Mouse (Mus musculus) cerebellum, postnatal 10 days (tissue): Measurements from ENCODE around the gene Gm44596.
"Not testable (repeated sequence)": the region's sequence is repeated elsewhere in the genome, so short reads cannot be mapped to it uniquely, and the experiment has no call there.

Source experiments
- DNase-seq, 2 experiments: peaks; one replicate each; pipeline ENCODE4 v3.0.0; 2021; ENCODE audit warnings: mixed read lengths in 2 of 2

The Gm44596 gene

DNA sequence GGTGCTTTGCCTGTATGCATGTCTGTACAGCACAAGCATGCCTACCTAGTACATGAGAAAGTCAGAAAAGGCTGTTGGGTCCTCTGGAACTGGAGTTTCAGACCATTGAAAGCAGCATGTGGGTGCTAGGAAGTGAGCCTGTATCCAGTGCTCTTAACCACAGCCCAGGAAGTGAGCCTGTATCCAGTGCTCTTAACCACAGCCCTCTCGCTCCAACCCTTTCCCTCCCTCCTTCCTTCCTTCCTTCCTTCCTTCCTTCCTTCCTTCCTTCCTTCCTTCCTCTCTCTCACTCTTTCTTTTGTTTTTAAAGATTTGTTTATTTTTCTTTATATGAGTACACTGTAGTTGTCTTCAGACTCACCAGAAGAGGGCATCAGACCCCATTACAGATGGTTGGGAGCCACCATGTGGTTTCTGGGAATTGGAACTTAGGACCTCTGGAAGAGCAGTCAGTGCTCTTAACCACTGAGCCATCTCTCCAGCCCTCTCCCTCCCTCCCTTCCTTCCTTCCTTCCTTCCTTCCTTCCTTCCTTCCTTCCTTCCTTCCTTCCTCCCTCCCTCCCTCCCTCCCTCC is 5.4 kb downstream of the Gm44596 start:
- not testable (repeated sequence) for DNase-seq

DNA sequence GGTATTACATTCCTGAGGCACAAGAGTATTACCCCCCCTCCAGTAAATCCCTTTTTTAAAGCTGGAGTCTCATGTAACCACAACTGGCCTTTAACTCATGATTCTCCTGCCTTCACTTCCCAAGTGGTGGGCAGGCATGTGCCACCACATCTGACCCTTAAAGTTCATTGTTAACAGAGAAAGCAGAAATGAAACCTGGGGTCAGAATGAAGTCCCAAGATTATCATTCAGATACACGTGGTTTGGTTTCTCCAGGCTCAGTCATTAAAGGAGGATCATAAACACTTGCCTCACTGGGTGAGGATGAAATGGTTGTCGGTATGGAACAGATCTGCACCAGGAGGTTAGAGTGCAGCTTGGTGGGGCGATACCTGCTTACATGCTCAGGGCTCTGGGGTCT is 6.0 kb downstream of the Gm44596 start:
- DNase-seq, result no peak

DNA sequence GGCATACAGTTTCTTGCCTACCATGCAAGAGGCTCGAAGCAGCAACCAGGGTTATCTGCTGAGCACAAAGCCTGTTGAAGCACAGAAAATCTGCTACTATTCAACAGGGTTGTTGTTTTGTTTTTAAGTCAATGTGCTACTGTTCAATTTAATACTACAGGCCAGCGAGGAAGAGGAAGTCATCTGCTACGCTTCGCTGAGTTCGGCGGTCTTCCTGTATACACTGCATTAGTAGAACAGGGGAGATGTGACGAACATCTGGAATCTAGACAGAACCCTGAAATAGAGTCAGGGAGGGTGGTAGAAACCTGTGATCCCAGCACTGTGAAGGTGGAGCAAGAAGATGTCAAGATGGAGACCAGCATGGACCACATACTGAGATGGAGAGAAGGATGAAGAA is 8.4 kb downstream of the Gm44596 start:
- DNase-seq, result no peak

DNA sequence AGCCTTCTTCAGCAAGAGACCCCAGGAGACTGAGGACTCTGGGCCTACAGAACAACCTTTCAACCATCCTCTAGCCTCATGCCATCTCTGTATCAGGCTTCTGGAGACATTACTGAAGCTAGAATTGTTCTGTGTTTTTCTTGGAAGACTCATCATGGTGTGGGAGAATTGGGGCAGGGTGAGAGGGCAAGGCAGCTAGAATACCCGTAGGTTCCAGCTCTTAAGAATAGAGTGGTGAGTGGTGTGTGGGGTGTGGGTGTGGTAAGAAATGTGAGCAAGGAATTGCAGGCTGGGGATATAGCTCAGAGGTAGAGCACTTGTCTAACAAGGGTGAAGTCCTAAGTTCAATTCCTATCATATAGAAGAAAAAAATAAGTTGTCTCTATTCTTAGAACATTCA is 9.7 kb downstream of the Gm44596 start:
- no peak for DNase-seq

GRCm38 (mm10) chr6:128389185-128389584 is 13.9 kb downstream of the Gm44596 start:
- no peak for DNase-seq

GRCm38 (mm10) chr6:128390683-128391082 is 15.4 kb downstream of the Gm44596 start:
- DNase-seq, result no peak

DNA sequence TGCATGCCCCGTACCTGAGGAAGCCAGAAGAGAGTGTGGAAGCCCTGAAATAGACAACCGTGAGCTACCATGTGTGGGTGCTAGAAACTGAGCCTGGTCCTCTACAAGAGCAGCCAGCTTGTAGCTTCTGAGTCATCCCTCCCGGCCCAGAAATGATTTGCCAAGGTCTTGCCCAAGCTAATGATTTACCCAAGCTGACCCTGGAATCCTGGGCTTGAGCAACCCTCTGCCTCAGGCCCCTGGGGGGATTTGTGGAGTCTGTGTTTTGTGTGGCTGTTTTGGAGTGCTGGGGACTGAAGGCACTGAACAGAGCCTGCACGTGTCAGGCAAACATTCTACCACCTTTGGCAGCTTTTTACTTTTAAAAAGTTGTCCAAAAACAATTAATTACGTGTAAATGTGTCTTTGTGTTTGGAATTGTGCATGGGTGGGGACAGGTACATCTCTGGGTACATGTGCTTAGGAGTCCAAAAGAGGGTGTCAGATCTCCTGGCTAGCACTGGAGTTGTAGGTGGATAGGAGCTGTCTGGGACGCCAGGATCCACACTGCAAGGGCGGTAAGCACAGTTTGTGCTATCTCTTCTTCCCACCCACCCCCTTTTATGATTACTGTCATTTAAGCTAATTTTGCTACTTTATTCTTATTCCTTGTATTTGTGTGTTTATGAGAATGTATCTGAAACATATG is 22.4 kb downstream of the Gm44596 start:
- no peak for DNase-seq

GRCm38 (mm10) chr6:128398996-128399395 is 23.7 kb downstream of the Gm44596 start, which contains the start of gene Nrip2:
Gene Nrip2, plus strand, starts transcription at chr6:128399296.
- DNase-seq, result no peak

GRCm38 (mm10) chr6:128399421-128400185 is 24.3 kb downstream of the Gm44596 start:
- DNase-seq, result peak; percentile 77 to 82

GRCm38 (mm10) chr6:128404708-128405107 is 29.4 kb downstream of the Gm44596 start:
- peak; percentile 32 to 35 for DNase-seq

DNA sequence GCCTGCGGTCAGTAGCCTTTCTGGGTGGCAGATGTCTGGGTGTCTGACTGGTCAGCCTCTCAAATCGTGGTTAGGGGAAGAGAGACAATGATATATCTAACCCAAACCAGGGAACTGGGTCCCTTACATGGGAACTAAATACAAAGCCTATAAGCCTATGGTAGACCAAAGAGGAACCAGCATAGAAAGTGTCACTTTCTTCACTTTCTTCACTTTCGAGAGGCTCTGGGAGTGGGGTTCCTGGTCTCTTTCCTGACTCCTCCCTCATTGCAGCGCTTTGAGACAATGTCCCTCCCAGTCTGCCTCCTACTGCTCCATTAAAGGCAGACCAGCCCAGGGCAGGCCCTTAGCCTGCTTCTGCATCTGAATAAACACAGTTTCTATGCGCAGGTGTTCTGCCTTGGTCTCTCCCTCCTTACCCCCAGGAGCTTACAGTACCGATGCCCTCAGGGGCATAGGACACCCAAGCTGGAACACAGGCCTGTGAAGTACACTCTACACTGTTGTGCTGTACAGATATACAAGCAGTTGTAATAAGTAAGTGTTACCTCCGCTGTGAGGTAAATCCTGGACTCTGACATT is 33.3 kb downstream of the Gm44596 start:
- DNase-seq, result no peak

GRCm38 (mm10) chr6:128410305-128410704 is 35.0 kb downstream of the Gm44596 start:
- DNase-seq, result no peak

- peak; percentile 87 to 92 for DNase-seq
Observed at GRCm38 (mm10) chr6:128411115-128411514, 35.8 kb downstream of the Gm44596 start.

DNA sequence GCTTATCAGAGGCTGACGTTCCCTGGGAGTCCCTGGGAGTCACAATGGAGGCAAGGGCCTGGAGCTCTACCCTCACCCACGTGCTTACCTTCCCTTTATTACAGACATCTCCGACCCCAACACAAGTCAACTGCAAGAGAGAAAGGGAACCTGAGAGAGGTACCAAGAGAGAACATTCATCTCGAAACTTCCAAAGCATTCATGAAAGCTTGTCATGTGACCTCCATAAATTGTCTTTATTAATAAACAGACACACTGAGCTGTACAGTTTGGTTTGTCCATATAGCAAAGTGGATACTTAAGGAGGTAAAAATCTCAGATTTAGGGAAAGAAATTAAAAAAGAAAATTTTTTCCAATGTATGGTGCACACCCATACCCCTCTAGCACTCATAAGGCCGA is 40.9 kb downstream of the Gm44596 start:
- no peak for DNase-seq

GRCm38 (mm10) chr6:128418076-128418475 is 42.8 kb downstream of the Gm44596 start:
- DNase-seq, result no peak

- no peak for DNase-seq
Observed at GRCm38 (mm10) chr6:128421036-128421435, 45.7 kb downstream of the Gm44596 start.

DNA sequence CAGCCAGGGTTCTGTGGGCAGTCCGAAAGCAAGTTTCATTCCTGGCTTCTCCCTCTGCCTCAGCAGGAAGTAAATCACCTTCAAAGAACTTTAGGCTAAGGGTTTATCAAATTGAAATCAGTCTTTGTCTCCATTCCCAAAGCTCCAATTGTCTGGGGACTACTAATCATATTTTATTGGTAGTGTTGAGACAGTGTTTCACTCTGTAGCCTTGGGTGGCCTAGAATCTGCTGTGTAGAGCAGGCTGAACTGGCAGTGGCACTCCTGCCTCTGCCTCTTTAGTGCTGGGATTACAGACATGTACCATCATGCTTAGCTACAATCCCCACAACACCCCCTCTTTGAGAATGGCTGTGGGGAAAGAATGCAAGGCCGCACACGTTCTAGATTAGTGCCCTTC is 46.2 kb downstream of the Gm44596 start:
- no peak for DNase-seq

DNA sequence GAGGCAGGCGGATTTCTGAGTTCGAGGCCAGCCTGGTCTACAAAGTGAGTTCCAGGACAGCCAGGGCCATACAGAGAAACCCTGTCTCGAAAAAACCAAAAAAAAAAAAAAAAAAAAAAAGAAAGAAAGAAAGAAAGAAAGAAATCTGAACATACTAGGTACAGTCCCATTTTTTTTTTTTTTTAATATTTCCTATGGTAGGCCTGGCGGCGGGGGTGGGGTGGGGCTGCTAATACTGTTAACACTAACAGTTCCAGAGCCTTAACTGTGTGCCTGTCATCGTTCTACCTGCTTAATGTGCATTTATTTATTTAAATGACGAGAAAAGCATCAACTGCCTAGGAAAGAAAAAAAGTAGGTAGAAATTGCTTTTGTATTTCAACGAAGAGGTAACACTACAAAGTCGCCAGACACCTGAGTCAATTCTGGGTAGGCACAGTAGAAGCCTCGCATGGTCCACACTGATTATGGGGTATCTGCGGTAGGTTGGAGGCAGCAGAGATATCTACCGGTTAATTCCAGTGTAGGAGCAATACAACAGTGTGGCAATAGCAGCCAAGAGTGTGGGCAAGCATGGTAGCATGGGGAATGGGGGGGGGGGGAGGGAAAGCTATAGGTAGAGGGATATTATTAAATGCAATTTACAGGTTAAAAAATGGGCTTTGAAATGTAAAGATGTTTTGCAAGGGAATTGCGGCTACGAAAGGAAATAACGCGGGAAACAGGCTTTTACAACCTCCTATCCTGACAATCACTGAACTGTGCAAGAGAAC is 48.4 kb downstream of the Gm44596 start:
- DNase-seq, result peak in 1 of 2 experiments; percentile 26

DNA sequence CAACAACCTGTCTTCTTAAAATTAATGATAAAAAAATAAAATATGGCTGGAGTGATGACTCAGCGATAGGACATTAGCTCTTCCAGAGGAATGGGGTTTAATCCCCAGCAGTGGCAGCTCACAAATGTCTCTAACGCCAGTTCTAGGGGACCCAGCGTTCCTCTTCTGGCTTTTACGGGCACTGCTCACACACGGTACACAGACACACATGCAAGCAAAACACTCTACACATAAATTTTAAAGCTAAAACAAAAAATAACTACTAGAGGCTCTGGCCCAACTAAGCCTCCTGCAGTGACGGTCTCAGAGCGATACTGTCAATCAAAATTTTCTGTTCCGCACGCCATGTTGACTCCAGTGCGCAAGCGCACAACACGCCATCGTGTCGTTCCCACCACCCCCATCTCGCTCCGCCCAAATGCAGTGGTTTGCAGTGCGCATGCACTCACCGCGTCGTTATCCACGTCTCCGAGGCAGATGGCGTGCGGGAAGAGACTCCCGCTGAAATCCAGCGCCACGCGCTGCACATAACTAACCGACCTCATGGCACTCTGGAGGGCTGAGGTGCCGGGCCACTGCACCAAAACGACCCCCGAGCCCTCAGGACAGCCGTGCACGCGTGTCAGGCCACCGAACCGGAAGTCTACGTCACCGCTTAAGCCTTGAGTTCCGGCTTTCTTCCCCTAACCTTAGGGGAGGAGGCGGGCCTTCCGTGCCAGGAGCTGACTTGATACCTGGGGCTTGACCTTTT is 49.1 kb downstream of the Gm44596 start, which contains the start of gene Itfg2:
TSS of gene Itfg2 (minus strand) at position 663 of the 751 bp plus-strand sequence.
- DNase-seq, result peak; percentile 96 to 97

GRCm38 (mm10) chr6:128425046-128425445 is 49.7 kb downstream of the Gm44596 start:
- DNase-seq, result peak in 1 of 2 experiments; percentile 51

GRCm38 (mm10) chr6:128427571-128427970 is 52.3 kb downstream of the Gm44596 start:
- DNase-seq, result no peak

DNA sequence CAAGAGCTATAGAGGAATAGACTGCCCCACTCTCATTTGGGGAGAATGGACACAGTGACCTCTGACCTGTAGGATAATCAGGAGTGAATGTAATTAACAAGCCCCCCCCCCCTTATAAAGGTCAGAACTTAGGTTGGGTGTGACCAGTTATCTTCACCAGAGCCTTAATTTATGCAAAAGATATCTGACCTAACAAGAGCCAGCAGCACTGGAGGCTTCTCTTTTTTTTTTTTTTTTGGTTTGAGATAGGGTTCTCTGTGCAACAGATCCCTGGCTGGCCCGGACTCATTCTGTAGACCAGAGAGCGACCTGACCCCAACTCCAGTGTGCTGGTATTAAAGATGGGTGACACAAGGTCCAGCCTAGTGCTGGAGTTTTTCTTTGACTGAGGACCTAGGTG is 54.0 kb downstream of the Gm44596 start:
- no peak for DNase-seq
